Comparison of ENCODE assay signal across 10 mouse cellular contexts in the genomic region with DNA sequence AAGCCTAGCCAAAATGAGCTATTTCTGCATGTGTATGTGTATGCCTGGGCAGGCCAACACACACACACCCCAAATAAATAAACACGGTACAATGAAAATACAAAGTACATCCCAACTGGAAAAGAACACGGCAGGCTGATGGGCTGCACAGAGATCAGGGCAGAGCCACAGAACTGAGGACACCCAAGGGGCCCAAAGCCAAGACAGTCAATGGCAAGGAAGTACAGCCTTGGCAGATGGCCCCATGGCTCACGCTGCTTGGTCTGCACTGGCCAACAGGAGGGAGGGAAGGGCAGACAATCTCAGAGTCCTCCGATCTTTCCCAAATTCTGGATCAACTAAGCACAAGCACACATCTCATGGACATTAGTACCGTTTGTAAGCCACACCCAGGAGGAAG. TPM values are rescaled to one million over a fixed set of nuclear protein-coding genes. Genes with fewer than 3 reads are reported as not detected.
DNase-seq lines count a peak whose midpoint lies in the region; ATAC-seq and TF ChIP-seq lines count a peak whose summit lies in the region.
"Had no signal": no experiment of that assay in that cellular context is flagged by ENCODE, and none has a peak within 500 bp of the region (broad histone marks: within the 10 kb centered on the region; RNA-seq: fewer than 3 reads in every experiment).

No protein-coding gene starts in this region.

- TF ChIP-seq EP300 in ES-Bruce4 (IDR thresholded peaks at IDR 0.05; ENCODE audit: insufficient read depth, low read depth, low read length), result no peak

- DNase-seq in kidney, adult 9 months, result peak; percentile 27
- DNase-seq in kidney, adult 8-10 months, result no peak
- DNase-seq in cerebellum, adult 11-12 months, result peak; percentile 89
- DNase-seq in heart, adult 9 months (ENCODE audit: low spot score in 2 of 2), result peak; percentile 78 to 86
- no peak for DNase-seq in spleen, postnatal 36 days (ENCODE audit: low spot score in 2 of 2)
- DNase-seq in liver, result no peak

- WGBS in intestine, postnatal 0 days, result 70% methylated on average over 5 of the region's 5 CpGs

- no peaks in the 10 kb centered on the region for H3K27me3 ChIP-seq in ES-Bruce4 (ENCODE audit: control insufficient read depth, insufficient read depth, low read length, poor library complexity, severe bottlenecking)
- no peaks in the 10 kb centered on the region for H3K27me3 ChIP-seq in intestine, postnatal 0 days (replicated peaks; ENCODE audit: control insufficient read depth, insufficient read depth, low read length)
- H3K27me3 ChIP-seq: hindbrain, embryonic 15.5 days; stomach, embryonic 15.5 days had no signal

- H3K36me3 ChIP-seq in ES-Bruce4 (ENCODE audit: control insufficient read depth, insufficient read depth, low read length, poor library complexity, severe bottlenecking), result no peaks in the 10 kb centered on the region
- H3K36me3 ChIP-seq in intestine, postnatal 0 days (ENCODE audit: control insufficient read depth, insufficient read depth), result peaks cover 3% of the 10 kb centered on the region; the same call in 1 of the 2 replicates
- H3K36me3 ChIP-seq: hindbrain, embryonic 15.5 days; stomach, embryonic 15.5 days had no signal

- peaks cover 12% of the 10 kb centered on the region for H3K4me1 ChIP-seq in ES-Bruce4 (ENCODE audit: control insufficient read depth, insufficient read depth, low read length)
- H3K4me1 ChIP-seq in intestine, postnatal 0 days (replicated peaks; ENCODE audit: control insufficient read depth, insufficient read depth, low read length), result peaks cover 4% of the 10 kb centered on the region; the same call in 1 of the 2 replicates

- H3K27ac ChIP-seq in ES-Bruce4 (ENCODE audit: insufficient read depth, low read length), result peak overlapping the region; percentile 81
- no peak overlapping the region for H3K27ac ChIP-seq in intestine, postnatal 0 days (ENCODE audit: low read depth, low read length)
- H3K27ac ChIP-seq: hindbrain, embryonic 15.5 days; stomach, embryonic 15.5 days had no signal

- no peak overlapping the region for H3K4me2 ChIP-seq in intestine, postnatal 0 days (replicated peaks; ENCODE audit: low read depth)
- H3K4me2 ChIP-seq: hindbrain, embryonic 15.5 days; stomach, embryonic 15.5 days had no signal

- no peaks in the 10 kb centered on the region for H3K9me3 ChIP-seq in ES-Bruce4 (replicated peaks; ENCODE audit: control insufficient read depth, insufficient read depth, low read length, poor library complexity, severe bottlenecking)
- H3K9me3 ChIP-seq in intestine, postnatal 0 days (ENCODE audit: control insufficient read depth), result no peaks in the 10 kb centered on the region
- H3K9me3 ChIP-seq: hindbrain, embryonic 15.5 days; stomach, embryonic 15.5 days had no signal

- no peak for TF ChIP-seq CTCF in ES-Bruce4 (IDR thresholded peaks at IDR 0.05; ENCODE audit: low read depth, low read length)
- TF ChIP-seq CTCF in intestine, postnatal 0 days (IDR thresholded peaks at IDR 0.05; ENCODE audit: low read depth), result no peak

- ATAC-seq in intestine, postnatal 0 days, result no peak

- no peak overlapping the region for H3K4me3 ChIP-seq in ES-Bruce4 (ENCODE audit: low read depth, low read length)
- no peak overlapping the region for H3K4me3 ChIP-seq in intestine, postnatal 0 days (ENCODE audit: low read depth, low read length)
- H3K4me3 ChIP-seq: hindbrain, embryonic 15.5 days; stomach, embryonic 15.5 days had no signal

- no peak overlapping the region for H3K9ac ChIP-seq in ES-Bruce4 (ENCODE audit: low read depth, poor library complexity, severe bottlenecking)
- H3K9ac ChIP-seq in intestine, postnatal 0 days (ENCODE audit: low read depth, low read length), result no peak overlapping the region
- H3K9ac ChIP-seq: hindbrain, embryonic 15.5 days; stomach, embryonic 15.5 days had no signal

- no peak for TF ChIP-seq POLR2A in ES-Bruce4 (IDR thresholded peaks at IDR 0.05; ENCODE audit: insufficient read depth, low read length)

RNA-seq across cellular contexts. Expression of a gene that starts 32.6 kb away (rescaled TPM):
- 91.5 and 94.2 TPM in 2 replicates for polyA plus RNA-seq in ES-Bruce4 (2011; ENCODE audit: insufficient read depth, insufficient read length, low read depth, missing spikeins)
- polyA plus RNA-seq in intestine, postnatal 0 days (2015; fragmentation: Nextera tagmentation; extraction: Ambion mirVana), result 42.8 and 46.8 TPM in 2 replicates

Comparison
In these comparisons a context has a peak if more than half of its experiments do, and no peak if none do; other contexts are left out.
1. DNase-seq: peak in kidney, adult 9 months (single experiment), cerebellum, adult 11-12 months (single experiment) and heart, adult 9 months (2 of 2); none in kidney, adult 8-10 months (0 of 2), spleen, postnatal 36 days (0 of 2) and liver (single experiment).